Mouse (Mus musculus) olfactory bulb, adult 2 months (tissue): ENCODE results near the gene Hdac5.

Experiments used
- CTCF ChIP-seq: fragments of 200-500 bp; IDR thresholded peaks from 2 replicates; pipeline ENCODE4 v1.5.1; 2012; ENCODE audit warnings: low read depth, mild to moderate bottlenecking, low read length, moderate library complexity; ENCODE audit not compliant: insufficient read depth
- POLR2A ChIP-seq: fragments of 200-500 bp; IDR thresholded peaks from 2 replicates; pipeline ENCODE4 v1.6.1; 2012; ENCODE audit warnings: mild to moderate bottlenecking, low read depth, low read length, moderate library complexity; ENCODE audit not compliant: insufficient read depth

GRCm38 (mm10) chr11:102190848-102191247, 39.1 kb downstream of the Hdac5 start:
- TF ChIP-seq POLR2A = no peak
- TF ChIP-seq CTCF = no peak
